Mouse (Mus musculus) Patski (cell line): ENCODE measurements at regions not wholly inside any gene's neighbourhood (a gene's known extent, or its start where the extent isn't known, plus 50 kb on each side); places are given as distances from the start of the nearest gene placed in this dataset.
"Not testable (repeated sequence)": the region's sequence is repeated elsewhere in the genome, so short reads cannot be mapped to it uniquely, and the experiment has no call there.

Experiments
- ATAC-seq: fragments of 100-300 bp; one replicate; pipeline ENCODE4 v1.8.0; 2021
- CTCF ChIA-PET: fragments of 350-600 bp; sonication (Branson Sonifier 250); formaldehyde crosslinking; loops from one replicate; lab custom pipeline; 2022; ENCODE audit warnings: inconsistent platforms; lab: Charles Lee
- POLR2A ChIA-PET: fragments of 350-600 bp; sonication (Branson Sonifier 250); formaldehyde crosslinking; loops from one replicate; lab custom pipeline; 2022; ENCODE audit warnings: antibody characterized with exemption, inconsistent platforms; lab: Charles Lee
- DNase-seq: peaks from one replicate; pipeline ENCODE4 v3.0.0-alpha.2; 2011; ENCODE audit warnings: low read depth, low spot score
- H3K27me3 ChIP-seq: fragments of 371-371 bp; one replicate; pipeline ENCODE4 v1.5.1; 2021
- CTCF ChIP-seq: fragments of 100-300 bp; IDR thresholded peaks from one replicate; pipeline ENCODE4 v1.5.1; 2021
- in situ Hi-C: fragments of 300-500 bp; cut with MboI; formaldehyde crosslinking; loops from 3 replicates; pipeline ENCODE4 v1.11.1; 2018; ENCODE audit warnings: low pct_unique_long_range_greater_than_20kb, mixed read lengths

- ChIA-PET CTCF (no interaction called here), POLR2A (no interaction called here)
- no peak for ATAC-seq
- no peak for TF ChIP-seq CTCF
- no peak for DNase-seq
- in situ Hi-C loops: no loop called here
- no peaks in the 10 kb centered on the region for H3K27me3 ChIP-seq
Observed at GRCm38 (mm10) chr14:37820918-37821632, 686.0 kb upstream of the Ghitm start.

- ChIA-PET POLR2A (no interaction called here), CTCF (no interaction called here)
- no peak for TF ChIP-seq CTCF
- in situ Hi-C loops: loop anchor here (5.0 kb wide), 1 partner anchor 53 kb away; no protein-coding TSS in a partner anchor
- ATAC-seq (no peak), DNase-seq (no peak)
- no peaks in the 10 kb centered on the region for H3K27me3 ChIP-seq
Observed at GRCm38 (mm10) chr14:37819959-37820358, 684.9 kb upstream of the Ghitm start.

- DNase-seq: no peak
- ATAC-seq: no peak
- no peaks in the 10 kb centered on the region for H3K27me3 ChIP-seq
- in situ Hi-C loops: no loop called here
- no peak for TF ChIP-seq CTCF
- POLR2A ChIA-PET: no interaction called here
- CTCF ChIA-PET: no interaction called here
Observed at GRCm38 (mm10) chr14:37795642-37796041, 660.6 kb upstream of the Ghitm start.

GRCm38 (mm10) chr14:37765729-37766128 lies 630.7 kb upstream of the Ghitm start:
- ATAC-seq: no peak
- POLR2A ChIA-PET: no interaction called here
- CTCF ChIA-PET: no interaction called here
- no peaks in the 10 kb centered on the region for H3K27me3 ChIP-seq
- in situ Hi-C loops: loop anchor here (5.0 kb wide), 1 partner anchor 52 kb away; no protein-coding TSS in a partner anchor
- TF ChIP-seq CTCF: no peak
- no peak for DNase-seq

- DNase-seq, ATAC-seq, in situ Hi-C loops, CTCF ChIA-PET, POLR2A ChIA-PET, H3K27me3 ChIP-seq: not testable (repeated sequence)
Observed at GRCm38 (mm10) chr14:37749661-37750060, 614.6 kb upstream of the Ghitm start.

GRCm38 (mm10) chr14:37749162-37749561 lies 614.1 kb upstream of the Ghitm start:
- H3K27me3 ChIP-seq: no peaks in the 10 kb centered on the region
- no peak for ATAC-seq
- ChIA-PET CTCF (no interaction called here), POLR2A (no interaction called here)
- in situ Hi-C loops: no loop called here
- no peak for DNase-seq
- TF ChIP-seq CTCF: no peak

GRCm38 (mm10) chr14:37743048-37743447 lies 608.0 kb upstream of the Ghitm start:
- ATAC-seq (no peak), DNase-seq (no peak)
- TF ChIP-seq CTCF: no peak
- CTCF ChIA-PET: no interaction called here
- POLR2A ChIA-PET: no interaction called here
- H3K27me3 ChIP-seq: no peaks in the 10 kb centered on the region
- in situ Hi-C loops: no loop called here

GRCm38 (mm10) chr14:37742426-37742825 lies 607.4 kb upstream of the Ghitm start:
- DNase-seq, CTCF ChIA-PET, in situ Hi-C loops, H3K27me3 ChIP-seq, ATAC-seq, POLR2A ChIA-PET: not testable (repeated sequence)
